Mouse (Mus musculus): ENCODE data around the gene Slc18b1. TPM values are rescaled to one million over a fixed set of nuclear protein-coding genes. Genes with fewer than 3 reads are reported as not detected.
"Not testable (repeated sequence)": the region's sequence is repeated elsewhere in the genome, so short reads cannot be mapped to it uniquely, and the experiment has no call there.

The Slc18b1 gene
- polyA plus RNA-seq (2016; fragmentation: Nextera tagmentation; extraction: Ambion mirVana): 10.3 and 13.8 TPM in 2 replicates

- Histone ChIP-seq H3K36me3 (peaks cover 20% of the 10 kb centered on the region), H3K27ac (peak within 1 kb of the TSS; percentile 91), H3K9me3 (replicated peaks) (no peaks in the 10 kb centered on the region), H3K4me1 (peaks cover 9% of the 10 kb centered on the region; the same call in 1 of the 2 replicates), H3K27me3 (ENCODE audit: low read depth, poor library complexity, severe bottlenecking) (no peaks in the 10 kb centered on the region), H3K4me3 (peak within 1 kb of the TSS; percentile 75)
- WGBS: 8% methylated on average over 43 of the region's 43 CpGs
- DNase-seq (ENCODE audit: low spot score): peak; percentile 73
Measured at GRCm38 (mm10) chr10:23796551-23797503, at the start of gene Slc18b1. TSS of gene Slc18b1 (plus strand) at chr10:23796986.

- no peak for DNase-seq (ENCODE audit: low spot score)
- Histone ChIP-seq H3K4me1 (peaks cover 17% of the 10 kb centered on the region), H3K9me3 (replicated peaks) (no peaks in the 10 kb centered on the region), H3K36me3 (no peaks in the 10 kb centered on the region), H3K27me3 (ENCODE audit: low read depth, poor library complexity, severe bottlenecking) (no peaks in the 10 kb centered on the region), H3K27ac (peak overlapping the region; percentile 61; the same call in 1 of the 2 replicates), H3K4me3 (no peak overlapping the region)
- 76% methylated on average over 7 of the region's 7 CpGs for WGBS
Measured at GRCm38 (mm10) chr10:23754166-23754565, 42.6 kb upstream of the Slc18b1 start.

- H3K9me3 ChIP-seq (replicated peaks): no peaks in the 10 kb centered on the region
- no peaks in the 10 kb centered on the region for H3K27me3 ChIP-seq (ENCODE audit: low read depth, poor library complexity, severe bottlenecking)
- no peak overlapping the region for H3K4me3 ChIP-seq
- H3K36me3 ChIP-seq: peaks cover 13% of the 10 kb centered on the region
- DNase-seq (ENCODE audit: low spot score): peak; percentile 33
- no peak overlapping the region for H3K27ac ChIP-seq
- WGBS: 34% methylated on average over 5 of the region's 5 CpGs
- peaks cover 3% of the 10 kb centered on the region; the same call in 1 of the 2 replicates for H3K4me1 ChIP-seq
Measured at GRCm38 (mm10) chr10:23777288-23777945, 19.4 kb upstream of the Slc18b1 start.

GRCm38 (mm10) chr10:23780539-23781275 lies 16.1 kb upstream of the Slc18b1 start:
- peak; percentile 29 for DNase-seq (ENCODE audit: low spot score)
- 83% methylated on average over 6 of the region's 6 CpGs for WGBS
- no peaks in the 10 kb centered on the region for H3K9me3 ChIP-seq (replicated peaks)
- H3K4me3 ChIP-seq: no peak overlapping the region
- peaks cover 43% of the 10 kb centered on the region for H3K36me3 ChIP-seq
- no peaks in the 10 kb centered on the region for H3K27me3 ChIP-seq (ENCODE audit: low read depth, poor library complexity, severe bottlenecking)
- no peak overlapping the region for H3K27ac ChIP-seq
- H3K4me1 ChIP-seq: peaks cover 6% of the 10 kb centered on the region

- 87% methylated on average over 11 of the region's 11 CpGs for WGBS
- Histone ChIP-seq H3K27me3 (ENCODE audit: low read depth, poor library complexity, severe bottlenecking) (no peaks in the 10 kb centered on the region), H3K27ac (no peak overlapping the region), H3K9me3 (replicated peaks) (no peaks in the 10 kb centered on the region), H3K36me3 (peaks cover 51% of the 10 kb centered on the region), H3K4me3 (no peak overlapping the region), H3K4me1 (peaks cover 10% of the 10 kb centered on the region)
- DNase-seq (ENCODE audit: low spot score): peak; percentile 25
Measured at GRCm38 (mm10) chr10:23781760-23782735, 14.7 kb upstream of the Slc18b1 start.

- H3K4me1 ChIP-seq: peaks cover 8% of the 10 kb centered on the region
- no peaks in the 10 kb centered on the region for H3K9me3 ChIP-seq (replicated peaks)
- H3K4me3 ChIP-seq: no peak overlapping the region
- H3K27me3 ChIP-seq (ENCODE audit: low read depth, poor library complexity, severe bottlenecking): no peaks in the 10 kb centered on the region
- peak; percentile 29 for DNase-seq (ENCODE audit: low spot score)
- H3K27ac ChIP-seq: no peak overlapping the region
- 26% methylated on average over 2 of the region's 2 CpGs for WGBS
- peaks cover 51% of the 10 kb centered on the region for H3K36me3 ChIP-seq
Measured at GRCm38 (mm10) chr10:23782855-23783492, 13.8 kb upstream of the Slc18b1 start.

GRCm38 (mm10) chr10:23783493-23783884 lies 13.3 kb upstream of the Slc18b1 start:
- peaks cover 13% of the 10 kb centered on the region for H3K4me1 ChIP-seq
- no peak overlapping the region for H3K27ac ChIP-seq
- peaks cover 51% of the 10 kb centered on the region for H3K36me3 ChIP-seq
- 15% methylated on average over 2 of the region's 2 CpGs for WGBS
- no peak overlapping the region for H3K4me3 ChIP-seq
- H3K27me3 ChIP-seq (ENCODE audit: low read depth, poor library complexity, severe bottlenecking): no peaks in the 10 kb centered on the region
- no peak for DNase-seq (ENCODE audit: low spot score)
- no peaks in the 10 kb centered on the region for H3K9me3 ChIP-seq (replicated peaks)

GRCm38 (mm10) chr10:23784121-23784520 lies 12.7 kb upstream of the Slc18b1 start:
- DNase-seq (ENCODE audit: low spot score): no peak
- Histone ChIP-seq H3K4me3 (no peak overlapping the region), H3K36me3 (peaks cover 51% of the 10 kb centered on the region), H3K9me3 (replicated peaks) (no peaks in the 10 kb centered on the region), H3K27ac (no peak overlapping the region), H3K4me1 (peaks cover 16% of the 10 kb centered on the region), H3K27me3 (ENCODE audit: low read depth, poor library complexity, severe bottlenecking) (no peaks in the 10 kb centered on the region)
- WGBS: 39% methylated on average over 2 of the region's 2 CpGs

- not testable (repeated sequence) for DNase-seq (ENCODE audit: low spot score); H3K9me3 ChIP-seq (replicated peaks); H3K27me3 ChIP-seq (ENCODE audit: low read depth, poor library complexity, severe bottlenecking)
- Histone ChIP-seq H3K4me3 (peak overlapping the region; percentile 94), H3K4me1 (peaks cover 16% of the 10 kb centered on the region), H3K27ac (peak overlapping the region; percentile 4; the same call in 1 of the 2 replicates), H3K36me3 (peaks cover 46% of the 10 kb centered on the region)
- WGBS: 43% methylated on average over 7 of the region's 7 CpGs
Measured at GRCm38 (mm10) chr10:23785599-23785998, 11.2 kb upstream of the Slc18b1 start.

GRCm38 (mm10) chr10:23786040-23786439 lies 10.7 kb upstream of the Slc18b1 start:
- DNase-seq (ENCODE audit: low spot score): no peak
- Histone ChIP-seq H3K27me3 (ENCODE audit: low read depth, poor library complexity, severe bottlenecking) (no peaks in the 10 kb centered on the region), H3K4me1 (peaks cover 16% of the 10 kb centered on the region), H3K36me3 (peaks cover 42% of the 10 kb centered on the region), H3K9me3 (replicated peaks) (no peaks in the 10 kb centered on the region), H3K4me3 (peak overlapping the region; percentile 94), H3K27ac (peak overlapping the region; percentile 92)
- under 1% methylated on average over 4 of the region's 4 CpGs for WGBS

- Histone ChIP-seq H3K36me3 (peaks cover 41% of the 10 kb centered on the region), H3K4me1 (peaks cover 16% of the 10 kb centered on the region), H3K4me3 (peak overlapping the region; percentile 94), H3K27ac (peak overlapping the region; percentile 92)
- not testable (repeated sequence) for DNase-seq (ENCODE audit: low spot score); H3K27me3 ChIP-seq (ENCODE audit: low read depth, poor library complexity, severe bottlenecking); H3K9me3 ChIP-seq (replicated peaks)
- under 1% methylated on average over 23 of the region's 23 CpGs for WGBS
Measured at GRCm38 (mm10) chr10:23786631-23787038, 10.2 kb upstream of the Slc18b1 start.

Measured in limb, embryonic 10.5 days (tissue).